Mouse (Mus musculus) CD4-positive, CD25-positive, alpha-beta regulatory T cell, adult 4 months (primary cell): ENCODE results near the gene Trank1. TPM values are rescaled to one million over a fixed set of nuclear protein-coding genes. Genes with fewer than 3 reads are reported as not detected.

Experiments
- ATAC-seq: one replicate; pipeline ENCODE4 v1.8.0; 2017
- polyA plus RNA-seq, 2 experiments: library from polyadenylated mRNA; unstranded; fragments of 100-300 nt; shearing (Covaris generic); gene quantifications; one replicate each; pipeline ENCODE4 v1.2.1; 2017

Trank1 gene
- polyA plus RNA-seq, 2 experiments from 2014 or later: not detected

- no peak for ATAC-seq
Measured at GRCm38 (mm10) chr9:111383046-111383445, 71.5 kb downstream of the Trank1 start.

DNA sequence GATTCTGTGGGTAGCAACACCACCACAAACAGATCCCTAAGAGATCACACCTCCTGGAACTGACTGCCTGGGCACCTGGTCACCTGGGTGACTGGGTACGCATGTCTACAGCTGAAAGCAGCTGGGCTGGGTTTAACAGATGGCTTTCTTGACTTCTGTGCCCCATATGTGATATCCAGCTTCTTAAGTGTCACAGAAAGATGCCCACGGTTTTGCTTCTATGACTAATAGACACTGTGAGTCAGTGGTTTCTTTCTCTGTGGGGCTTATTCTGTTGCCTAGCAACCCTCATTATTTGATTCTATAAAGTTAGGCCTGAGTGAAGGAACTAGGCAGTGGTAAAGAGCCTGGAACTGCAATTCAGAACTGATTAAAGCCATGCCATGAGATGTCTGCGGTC is 72.2 kb downstream of the Trank1 start:
- no peak for ATAC-seq

DNA sequence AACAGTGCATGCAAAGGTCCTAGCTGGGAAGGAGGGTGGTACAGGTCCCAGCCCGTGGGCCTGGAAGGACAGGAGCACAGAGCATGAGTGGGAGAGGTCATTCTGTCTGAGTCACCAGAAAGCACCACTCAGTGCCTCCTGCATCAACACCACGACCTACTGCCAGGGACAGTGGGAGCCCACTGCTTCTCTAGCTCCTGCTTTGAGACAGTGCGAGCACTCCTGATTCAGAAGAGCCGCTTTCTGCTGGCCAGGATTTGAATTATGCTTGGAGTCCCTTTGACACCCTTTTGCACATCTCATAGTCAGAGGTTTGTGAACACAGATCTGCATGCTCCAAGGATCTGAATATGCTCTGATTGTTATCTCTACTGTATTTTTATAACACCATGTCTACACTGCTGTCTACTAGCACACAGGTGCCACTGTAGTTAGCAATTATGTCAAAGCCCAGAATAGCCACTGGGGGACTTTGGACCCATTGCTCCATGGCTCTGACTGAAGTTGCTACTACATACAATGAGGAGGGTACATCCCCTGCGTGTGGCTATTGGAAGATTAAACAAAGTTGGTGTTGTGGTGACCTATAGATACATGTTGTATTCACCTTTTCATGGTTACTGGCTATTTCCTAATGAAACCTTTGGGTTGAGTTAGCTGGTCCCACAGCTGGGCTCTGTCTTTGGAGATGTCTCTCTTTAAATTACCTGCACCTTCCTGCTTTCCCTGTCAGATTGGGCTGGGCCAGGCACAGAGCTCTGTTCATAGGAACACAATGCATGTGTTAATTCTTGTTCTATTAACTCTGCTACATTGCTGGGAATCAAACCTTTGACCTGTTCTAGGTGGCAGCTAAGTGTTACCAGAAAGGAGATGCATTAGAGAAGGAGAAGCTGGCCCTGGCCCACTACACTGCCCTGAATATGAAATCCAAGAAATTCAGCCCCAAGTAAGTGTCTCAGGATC is 74.3 kb downstream of the Trank1 start:
- no peak for ATAC-seq

DNA sequence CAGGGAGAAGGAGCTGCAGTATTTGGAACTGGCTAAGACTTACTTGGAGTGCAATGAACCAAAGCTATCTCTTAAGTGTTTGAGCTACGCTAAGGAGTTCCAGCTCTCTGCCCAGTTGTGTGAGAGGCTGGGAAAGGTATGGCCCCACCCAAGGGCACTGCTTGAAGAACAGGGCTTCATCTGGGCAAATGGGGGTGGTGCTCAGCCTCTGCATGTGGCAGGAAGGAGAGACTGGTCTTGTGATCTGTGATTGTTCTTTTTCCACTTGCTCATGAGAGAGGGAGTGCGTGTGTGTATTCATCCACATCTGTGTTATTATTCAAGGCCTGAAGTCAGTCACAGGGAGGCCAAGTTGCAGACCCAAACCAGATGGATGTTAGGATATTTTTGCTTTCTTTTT is 75.0 kb downstream of the Trank1 start:
- ATAC-seq: no peak

- no peak for ATAC-seq
Measured at GRCm38 (mm10) chr9:111387576-111387975, 76.0 kb downstream of the Trank1 start.

GRCm38 (mm10) chr9:111390016-111390415 is 78.5 kb downstream of the Trank1 start:
- no peak for ATAC-seq

DNA sequence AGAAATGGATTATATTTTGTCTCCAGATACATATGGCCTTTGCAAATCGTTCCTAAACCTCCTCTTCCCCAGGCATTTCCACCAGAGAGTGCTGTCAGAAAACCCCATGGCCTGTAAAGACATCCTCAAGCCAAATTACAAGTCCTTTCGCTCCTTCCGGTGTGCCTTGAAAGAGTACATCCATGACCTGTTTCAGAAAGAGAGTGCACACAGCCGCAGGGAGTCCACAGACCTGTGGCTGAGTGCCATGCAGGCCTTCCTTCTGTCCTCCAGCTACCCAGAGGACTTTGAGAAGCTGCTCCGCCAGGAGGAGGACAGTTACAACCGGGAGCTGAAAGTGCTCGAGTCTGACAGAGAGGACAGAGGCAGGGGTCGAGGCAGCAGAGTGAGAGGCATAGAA is 79.5 kb downstream of the Trank1 start:
- no peak for ATAC-seq

DNA sequence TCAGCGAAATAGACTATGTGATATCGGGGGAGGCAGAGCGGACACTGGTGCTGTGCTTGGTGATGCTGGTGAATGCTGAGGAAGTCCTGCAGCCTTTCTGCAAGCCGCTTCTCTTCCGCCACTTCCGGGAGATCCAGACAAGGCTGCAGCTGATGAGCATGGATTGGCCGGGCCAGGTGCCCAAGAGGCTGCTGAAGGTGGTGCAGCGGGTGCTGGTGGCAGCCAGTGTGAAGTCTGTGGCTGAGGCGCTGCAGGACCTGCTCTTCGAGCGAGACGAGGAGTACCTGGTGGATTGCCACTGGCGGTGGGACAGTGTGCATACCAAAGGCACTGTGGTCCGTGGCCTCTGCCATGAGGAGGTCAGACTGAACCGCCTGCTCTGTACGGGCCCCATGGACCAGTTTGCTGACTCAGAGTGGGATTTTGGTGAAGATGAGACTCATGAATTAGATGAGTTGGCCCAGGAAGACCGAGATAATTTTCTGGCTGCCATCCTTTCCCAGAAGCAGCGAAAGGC is 80.4 kb downstream of the Trank1 start:
- no peak for ATAC-seq

DNA sequence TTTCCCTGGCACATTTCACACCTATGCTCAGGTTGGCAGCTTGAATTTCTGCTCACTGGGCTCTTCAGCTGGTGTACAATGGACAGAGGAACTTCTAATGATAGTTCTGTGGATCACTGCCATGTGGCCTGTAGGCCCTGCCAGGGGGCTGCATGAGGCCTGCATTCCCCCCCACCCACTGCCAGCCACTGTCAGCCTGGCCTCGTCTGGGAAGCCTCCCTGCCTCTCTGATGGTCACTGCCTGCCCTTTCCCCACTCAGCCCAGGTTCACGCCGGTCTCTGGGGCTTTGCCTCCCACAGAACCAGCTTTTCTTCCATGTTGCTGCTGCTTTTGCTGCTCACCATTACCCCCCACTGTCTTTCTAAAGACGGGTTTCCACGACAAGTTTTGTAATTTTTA is 83.7 kb downstream of the Trank1 start:
- no peak for ATAC-seq

DNA sequence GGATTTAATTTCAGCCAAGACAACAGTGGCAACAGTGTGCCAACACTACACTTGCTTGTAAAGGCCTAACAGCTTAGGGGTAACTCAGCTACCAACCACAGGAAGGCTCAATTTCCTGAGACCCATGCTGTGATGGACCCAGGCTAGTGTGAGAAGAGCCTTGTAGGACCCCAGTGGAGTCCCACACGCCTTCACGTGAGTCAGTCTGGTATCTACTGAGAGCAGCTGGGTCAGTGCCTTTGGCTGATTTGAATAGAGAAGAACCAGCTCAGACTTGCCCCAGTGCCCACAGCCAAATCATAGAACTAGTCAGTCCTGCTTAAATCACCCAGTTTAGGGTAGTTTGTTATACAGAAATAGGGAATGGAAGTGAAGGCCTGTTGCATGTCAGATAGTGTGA is 86.5 kb downstream of the Trank1 start:
- no peak for ATAC-seq

GRCm38 (mm10) chr9:111400089-111400488 is 88.5 kb downstream of the Trank1 start:
- ATAC-seq: no peak

- ATAC-seq: no peak
Measured at GRCm38 (mm10) chr9:111403159-111403558, 91.6 kb downstream of the Trank1 start.

DNA sequence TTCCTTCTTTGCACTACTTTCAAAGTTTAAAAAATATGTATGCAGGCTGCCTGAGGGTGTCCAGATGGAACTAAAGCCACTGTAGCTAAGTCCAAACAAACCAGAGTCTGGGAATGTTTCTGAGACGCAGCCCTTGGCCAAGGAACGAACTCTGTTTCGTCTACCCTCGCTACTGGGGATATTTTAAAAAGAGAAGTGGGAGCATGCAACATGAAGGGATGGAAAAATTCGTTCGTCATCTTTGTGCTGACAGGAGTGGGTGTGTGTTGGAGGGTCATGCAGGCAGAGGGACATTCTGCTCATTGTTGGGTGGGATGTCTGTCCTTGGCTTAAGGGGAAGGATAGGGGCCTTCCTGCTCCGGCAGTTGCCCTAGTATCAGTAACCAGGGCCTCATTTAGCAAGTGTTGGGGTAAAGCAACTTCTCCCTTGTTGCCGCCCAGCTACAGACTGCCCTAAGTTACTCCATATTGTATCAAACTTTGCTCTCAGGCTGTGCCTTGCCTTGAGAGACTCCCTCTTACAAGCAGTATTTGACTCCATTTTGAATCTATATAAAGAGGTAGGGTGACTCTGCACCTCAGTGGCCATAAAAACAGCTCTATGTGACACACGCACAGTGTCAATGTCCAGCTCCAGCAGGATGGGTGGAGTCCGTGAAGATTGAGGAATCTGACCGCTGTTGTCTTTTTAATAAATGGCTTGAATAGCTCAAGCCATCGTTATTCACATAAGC is 93.0 kb downstream of the Trank1 start:
- ATAC-seq: no peak

DNA sequence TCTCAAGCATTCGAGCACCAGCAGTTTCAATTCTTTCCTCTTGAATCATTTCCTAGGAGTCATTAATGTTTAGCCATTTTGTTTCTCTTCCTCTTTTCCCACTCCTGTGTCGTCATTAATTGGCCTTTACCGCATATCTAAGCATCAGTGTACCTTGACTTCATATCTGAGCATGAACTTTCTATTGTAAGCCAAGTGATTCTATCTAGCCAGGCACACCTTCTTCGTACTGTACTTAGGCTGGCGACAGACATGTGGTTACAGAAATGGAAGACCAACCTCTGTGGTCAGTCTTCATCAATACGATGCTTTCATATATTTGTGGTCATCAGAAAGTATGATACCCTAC is 93.5 kb downstream of the Trank1 start:
- no peak for ATAC-seq

GRCm38 (mm10) chr9:111408012-111408411 is 96.5 kb downstream of the Trank1 start:
- no peak for ATAC-seq

DNA sequence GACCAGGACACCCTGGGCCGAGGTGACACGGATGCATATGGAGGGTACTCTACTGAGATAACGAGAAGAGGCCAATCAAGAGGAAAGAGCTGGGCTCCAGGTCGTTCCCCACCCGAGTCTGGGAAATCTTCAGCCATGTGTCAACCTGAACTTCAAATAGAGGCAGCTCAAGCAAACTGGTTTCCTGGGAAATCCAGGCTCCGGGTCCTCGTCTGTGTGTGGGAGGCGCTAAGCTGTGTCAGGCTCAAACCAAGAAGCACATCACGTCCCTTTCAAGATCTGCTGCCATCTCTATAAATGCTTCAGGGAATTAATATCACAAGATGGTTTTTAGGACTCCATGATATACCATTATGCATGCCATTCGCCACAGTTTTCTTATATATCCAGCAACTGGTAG is 96.9 kb downstream of the Trank1 start:
- ATAC-seq: no peak

DNA sequence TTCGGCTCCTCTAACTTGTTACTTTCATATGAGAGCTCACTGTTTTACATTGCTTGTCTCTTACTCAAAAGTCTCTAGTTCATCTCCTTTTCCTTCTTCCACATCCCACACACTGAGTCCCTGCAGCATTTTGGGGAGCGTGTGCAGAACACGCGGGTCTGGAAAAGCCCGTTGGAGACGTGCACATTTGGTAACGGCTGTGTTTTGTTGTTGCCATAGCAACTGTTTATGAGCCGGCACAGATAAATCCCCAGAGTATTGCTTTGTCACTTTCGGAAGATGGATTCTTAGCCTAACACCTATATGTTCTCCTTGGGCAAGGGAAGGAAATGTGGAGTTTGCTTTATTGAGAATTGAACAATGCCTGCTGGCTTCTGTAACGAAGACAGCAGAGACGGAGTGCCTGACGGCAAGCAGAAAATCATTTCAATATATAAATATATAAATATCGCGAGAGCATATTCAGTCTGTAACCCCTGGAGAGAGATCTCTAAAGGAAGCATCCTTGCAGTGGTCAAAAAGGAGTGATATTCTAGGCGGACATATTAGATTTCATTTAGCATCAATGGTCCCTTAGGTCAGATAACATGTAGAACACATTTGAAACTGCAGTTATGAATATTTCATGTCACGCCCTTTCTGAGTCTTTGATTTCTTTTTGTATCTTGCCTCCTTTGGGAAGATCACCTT is 101.1 kb downstream of the Trank1 start:
- ATAC-seq: no peak

DNA sequence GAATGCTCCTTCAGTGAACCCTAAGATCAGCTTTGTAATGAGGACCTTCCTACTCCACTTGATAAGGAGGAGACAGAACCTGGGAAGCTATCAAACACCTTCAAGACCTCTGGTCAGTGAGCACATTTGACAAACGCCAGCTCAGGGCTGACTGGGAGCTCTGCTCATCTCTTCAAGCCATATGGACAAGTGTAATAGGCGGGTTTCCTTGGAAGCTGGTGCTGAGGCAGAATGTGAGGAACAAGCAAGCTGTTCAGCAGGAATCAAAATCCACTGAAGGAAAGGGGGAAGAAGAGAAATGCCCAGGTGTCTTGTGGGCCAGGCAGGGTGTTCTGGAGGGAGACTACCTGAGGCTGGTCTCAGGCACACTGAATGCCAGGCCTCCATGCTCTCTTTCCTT is 110.3 kb downstream of the Trank1 start:
- ATAC-seq: no peak

GRCm38 (mm10) chr9:111422567-111422966 is 111.0 kb downstream of the Trank1 start:
- ATAC-seq: no peak

DNA sequence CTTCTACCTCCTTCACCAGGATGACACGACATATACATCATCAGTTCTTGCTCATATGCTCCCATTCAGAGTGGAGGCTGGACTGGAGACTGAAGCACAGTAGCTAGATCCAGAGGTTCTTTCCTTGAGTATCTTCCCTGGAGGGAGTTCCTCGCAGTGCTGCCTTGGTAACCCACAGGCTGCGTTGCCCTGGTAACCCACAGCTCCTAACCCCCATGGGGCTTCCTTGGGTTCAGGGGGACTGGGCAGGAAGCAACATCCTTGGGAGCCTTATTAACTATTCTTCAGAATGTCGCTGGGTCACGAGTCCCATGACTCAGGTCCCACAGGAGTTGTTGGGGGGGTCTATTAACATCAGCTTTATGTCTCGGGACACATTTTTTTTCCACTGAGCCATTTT is 113.6 kb downstream of the Trank1 start:
- no peak for ATAC-seq

DNA sequence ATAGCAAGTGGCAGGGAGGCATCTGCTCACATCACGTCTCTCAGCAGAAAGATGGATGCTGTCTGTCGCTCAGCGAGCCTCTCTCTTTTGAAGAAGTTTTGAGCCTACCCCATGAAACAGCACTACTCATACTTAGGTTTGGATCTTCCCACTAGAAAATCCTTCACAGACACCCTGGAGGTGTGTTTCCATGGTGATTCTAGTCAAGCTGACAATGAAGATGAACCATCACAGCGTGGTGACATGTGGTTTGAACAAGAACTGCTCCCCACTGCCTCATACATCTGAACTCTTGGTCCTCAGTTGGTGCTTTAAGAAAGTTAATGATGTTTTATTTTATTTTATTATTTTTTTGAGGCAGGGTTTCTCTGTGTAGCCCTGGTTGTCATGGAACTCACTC is 114.4 kb downstream of the Trank1 start:
- no peak for ATAC-seq

- no peak for ATAC-seq
Measured at GRCm38 (mm10) chr9:111427891-111428555, 116.5 kb downstream of the Trank1 start.
